Comparison of ENCODE assay signal across 12 mouse cellular contexts in the genomic region with DNA sequence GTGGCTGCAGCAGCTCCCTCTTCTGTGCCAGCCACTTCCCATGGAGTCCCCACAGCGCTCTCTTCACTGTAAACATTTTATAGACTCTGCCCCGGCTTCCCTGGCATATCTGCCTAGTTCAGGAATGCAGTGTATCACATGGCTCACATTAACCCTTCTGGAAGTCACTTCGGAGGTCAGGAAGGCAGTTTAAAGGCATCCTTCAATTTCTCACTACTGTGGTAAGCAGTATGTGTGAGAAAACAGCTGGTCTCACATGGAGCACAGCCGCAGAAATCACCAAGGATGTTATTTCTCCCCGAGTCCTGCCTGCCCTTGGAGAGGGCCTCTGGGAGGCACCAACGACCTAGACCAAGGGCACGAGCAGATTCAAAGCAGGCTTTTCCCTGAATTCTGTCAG.
DNase-seq lines count a peak whose midpoint lies in the region; ATAC-seq and TF ChIP-seq lines count a peak whose summit lies in the region.
"Had no signal": no experiment of that assay in that cellular context is flagged by ENCODE, and none has a peak within 500 bp of the region (broad histone marks: within the 10 kb centered on the region; RNA-seq: fewer than 3 reads in every experiment).

No protein-coding gene starts in this region.

- H3K36me3 ChIP-seq in heart, postnatal 0 days (replicated peaks; ENCODE audit: control insufficient read depth, insufficient read depth, low read length) = peaks cover 45% of the 10 kb centered on the region
- peaks cover 58% of the 10 kb centered on the region for H3K36me3 ChIP-seq in midbrain, embryonic 12.5 days
- H3K36me3 ChIP-seq in midbrain, postnatal 0 days (ENCODE audit: insufficient read depth, low read length) = peaks cover 42% of the 10 kb centered on the region
- H3K36me3 ChIP-seq in forebrain, postnatal 0 days (ENCODE audit: insufficient read depth) = peaks cover 48% of the 10 kb centered on the region
- H3K36me3 ChIP-seq in stomach, embryonic 14.5 days (ENCODE audit: control insufficient read depth, insufficient read depth, low read length) = peaks cover 20% of the 10 kb centered on the region

- H3K27me3 ChIP-seq in heart, postnatal 0 days (ENCODE audit: control insufficient read depth, insufficient read depth, low read length) = no peaks in the 10 kb centered on the region
- H3K27me3 ChIP-seq in midbrain, embryonic 12.5 days = peaks cover 86% of the 10 kb centered on the region
- no peaks in the 10 kb centered on the region for H3K27me3 ChIP-seq in midbrain, postnatal 0 days (ENCODE audit: insufficient read depth, low read length)
- no peaks in the 10 kb centered on the region for H3K27me3 ChIP-seq in forebrain, postnatal 0 days (ENCODE audit: insufficient read depth, low read length)
- H3K27me3 ChIP-seq in stomach, embryonic 14.5 days (ENCODE audit: control insufficient read depth, insufficient read depth, low read length) = no peaks in the 10 kb centered on the region

- peak; percentile 39 for ATAC-seq in heart, postnatal 0 days (ENCODE audit: insufficient read depth, low read depth)
- ATAC-seq in midbrain, embryonic 12.5 days (ENCODE audit: low FRiP score, low read depth) = no peak
- ATAC-seq in midbrain, postnatal 0 days (ENCODE audit: low FRiP score) = no peak
- ATAC-seq in forebrain, postnatal 0 days = no peak
- ATAC-seq in stomach, embryonic 14.5 days (ENCODE audit: insufficient number of reproducible peaks, insufficient read depth, low FRiP score, low read depth) = no peak

- TF ChIP-seq EP300 in heart, postnatal 0 days (IDR thresholded peaks at IDR 0.05; ENCODE audit: low read depth) = no peak

- H3K4me2 ChIP-seq in heart, postnatal 0 days (ENCODE audit: low read depth, low read length) = no peak overlapping the region
- H3K4me2 ChIP-seq in midbrain, embryonic 12.5 days (replicated peaks) = no peak overlapping the region
- no peak overlapping the region for H3K4me2 ChIP-seq in midbrain, postnatal 0 days (ENCODE audit: low read depth, low read length, poor library complexity, severe bottlenecking)
- H3K4me2 ChIP-seq in forebrain, postnatal 0 days (ENCODE audit: low read depth) = no peak overlapping the region
- no peak overlapping the region for H3K4me2 ChIP-seq in stomach, embryonic 14.5 days (replicated peaks; ENCODE audit: low read depth, low read length)

- H3K27ac ChIP-seq in heart, postnatal 0 days (ENCODE audit: low read depth) = peak overlapping the region; percentile 78
- H3K27ac ChIP-seq in midbrain, embryonic 12.5 days (replicated peaks) = 0 out of 2 replicates have a peak overlapping the region, but pooled peaks have one; percentile 20
- no peak overlapping the region; the same call in 1 of the 2 replicates for H3K27ac ChIP-seq in midbrain, postnatal 0 days (ENCODE audit: low read depth, low read length)
- peak overlapping the region; percentile 35; the same call in 1 of the 2 replicates for H3K27ac ChIP-seq in forebrain, postnatal 0 days (ENCODE audit: low read depth, low read length)
- peak overlapping the region; percentile 63; the same call in 1 of the 2 replicates for H3K27ac ChIP-seq in stomach, embryonic 14.5 days (ENCODE audit: low read length)

- no peak overlapping the region for H3K4me3 ChIP-seq in heart, postnatal 0 days (ENCODE audit: low read depth, low read length)
- H3K4me3 ChIP-seq in midbrain, embryonic 12.5 days = no peak overlapping the region
- H3K4me3 ChIP-seq in midbrain, postnatal 0 days (ENCODE audit: low read depth, low read length) = no peak overlapping the region
- H3K4me3 ChIP-seq in forebrain, postnatal 0 days (ENCODE audit: low read depth, low read length) = no peak overlapping the region
- no peak overlapping the region for H3K4me3 ChIP-seq in stomach, embryonic 14.5 days (ENCODE audit: low read depth, low read length)
- H3K4me3 ChIP-seq: megakaryocyte, embryonic 14.5 days had no signal

- H3K9ac ChIP-seq in heart, postnatal 0 days (replicated peaks; ENCODE audit: low read depth, low read length) = peak overlapping the region; percentile 37; the same call in 1 of the 2 replicates
- no peak overlapping the region for H3K9ac ChIP-seq in midbrain, embryonic 12.5 days (replicated peaks)
- H3K9ac ChIP-seq in midbrain, postnatal 0 days (replicated peaks; ENCODE audit: low read length, poor library complexity, severe bottlenecking) = no peak overlapping the region
- H3K9ac ChIP-seq in forebrain, postnatal 0 days = no peak overlapping the region
- no peak overlapping the region for H3K9ac ChIP-seq in stomach, embryonic 14.5 days (replicated peaks; ENCODE audit: low read depth, low read length)

- no peak for TF ChIP-seq CTCF in heart, postnatal 0 days (IDR thresholded peaks at IDR 0.05; ENCODE audit: low read depth)
- no peak for TF ChIP-seq CTCF in midbrain, postnatal 0 days (IDR thresholded peaks at IDR 0.05)
- TF ChIP-seq CTCF in forebrain, postnatal 0 days (IDR thresholded peaks at IDR 0.05; ENCODE audit: low read depth) = no peak

- 17% methylated on average over 7 of the region's 7 CpGs for WGBS in heart, postnatal 0 days
- 74% methylated on average over 7 of the region's 7 CpGs for WGBS in midbrain, embryonic 12.5 days
- WGBS in midbrain, postnatal 0 days = 61% methylated on average over 7 of the region's 7 CpGs
- 68% methylated on average over 7 of the region's 7 CpGs for WGBS in forebrain, postnatal 0 days
- WGBS in stomach, embryonic 14.5 days = 31% methylated on average over 7 of the region's 7 CpGs

- H3K4me1 ChIP-seq in heart, postnatal 0 days (ENCODE audit: control insufficient read depth, insufficient read depth) = peaks cover 19% of the 10 kb centered on the region
- peaks cover 24% of the 10 kb centered on the region for H3K4me1 ChIP-seq in midbrain, embryonic 12.5 days
- H3K4me1 ChIP-seq in midbrain, postnatal 0 days (ENCODE audit: insufficient read depth, low read length) = 0 out of 2 replicates have a peak, but pooled peaks cover 2% of the 10 kb centered on the region
- H3K4me1 ChIP-seq in forebrain, postnatal 0 days (ENCODE audit: insufficient read depth) = no peaks in the 10 kb centered on the region; the same call in 1 of the 2 replicates
- peaks cover 45% of the 10 kb centered on the region for H3K4me1 ChIP-seq in stomach, embryonic 14.5 days (ENCODE audit: control insufficient read depth, insufficient read depth, low read length)

- H3K9me3 ChIP-seq in heart, postnatal 0 days (replicated peaks; ENCODE audit: control insufficient read depth, low read length) = no peaks in the 10 kb centered on the region
- H3K9me3 ChIP-seq in midbrain, embryonic 12.5 days = no peaks in the 10 kb centered on the region
- H3K9me3 ChIP-seq in midbrain, postnatal 0 days (ENCODE audit: low read length) = no peaks in the 10 kb centered on the region
- no peaks in the 10 kb centered on the region for H3K9me3 ChIP-seq in forebrain, postnatal 0 days (ENCODE audit: low read length)
- no peaks in the 10 kb centered on the region for H3K9me3 ChIP-seq in stomach, embryonic 14.5 days (ENCODE audit: control insufficient read depth, low read depth, low read length)
- H3K9me3 ChIP-seq: megakaryocyte, embryonic 14.5 days had no signal

- peak; percentile 26 for DNase-seq in heart, postnatal 0 days (ENCODE audit: low spot score)
- DNase-seq in heart, adult 11 months = no peak
- DNase-seq in midbrain, postnatal 0 days (ENCODE audit: low spot score) = no peak
- no peak for DNase-seq in forebrain, postnatal 0 days
- no peak for DNase-seq in spleen, postnatal 36 days (ENCODE audit: low spot score in 2 of 2)
- no peak for DNase-seq in adipocyte (ENCODE audit: low spot score)
- DNase-seq: gastrocnemius, postnatal 36 days; right cerebral cortex, postnatal 25 days; thymus, postnatal 4 days had no signal
